Mouse (Mus musculus) forebrain, embryonic 14.5 days (tissue): Measurements from ENCODE around the gene Meis2. TPM values are rescaled to one million over a fixed set of nuclear protein-coding genes. Genes with fewer than 3 reads are reported as not detected.

Experiments
- ATAC-seq: fragments of 200-750 bp; cut with Nextera tagmentation; 2 replicates; pipeline ENCODE4 v1.8.0; 2017; ENCODE audit warnings: mild to moderate bottlenecking, moderate library complexity
- DNase-seq: peaks from one replicate; pipeline ENCODE4 v3.0.0-alpha.2; 2015; ENCODE audit warnings: low spot score
- H3K27ac ChIP-seq: fragments of 300-500 bp; sonication (generic); 2 replicates; pipeline ENCODE4 v1.5.1; 2014; ENCODE audit warnings: low read depth, mild to moderate bottlenecking, control low read depth, low read length, moderate library complexity
- H3K27me3 ChIP-seq: fragments of 300-500 bp; sonication (generic); replicated peaks from 2 replicates; pipeline ENCODE4 v1.6.1; 2014; ENCODE audit warnings: low read length, control low read depth, mixed read lengths; ENCODE audit not compliant: control insufficient read depth, insufficient read depth
- H3K36me3 ChIP-seq: fragments of 300-500 bp; sonication (generic); 2 replicates; pipeline ENCODE4 v1.6.1; 2014; ENCODE audit warnings: low read length, control low read depth; ENCODE audit not compliant: control insufficient read depth, insufficient read depth
- H3K4me1 ChIP-seq: fragments of 300-500 bp; sonication (generic); 2 replicates; pipeline ENCODE4 v1.6.1; 2014; ENCODE audit warnings: antibody characterized with exemption, low read length, control low read depth; ENCODE audit not compliant: control insufficient read depth, insufficient read depth
- H3K4me2 ChIP-seq: fragments of 300-500 bp; sonication (generic); 2 replicates; pipeline ENCODE4 v1.6.1; 2014; ENCODE audit warnings: mild to moderate bottlenecking, control low read depth, low read length
- H3K4me3 ChIP-seq: fragments of 300-500 bp; sonication (generic); 2 replicates; pipeline ENCODE4 v1.5.1; 2014; ENCODE audit warnings: low read depth, low read length, control low read depth
- H3K9ac ChIP-seq: fragments of 300-500 bp; sonication (generic); 2 replicates; pipeline ENCODE4 v1.6.1; 2014; ENCODE audit warnings: mild to moderate bottlenecking, low read length, control low read depth, moderate library complexity
- H3K9me3 ChIP-seq: fragments of 300-500 bp; sonication (generic); replicated peaks from 2 replicates; pipeline ENCODE4 v1.6.1; 2016; ENCODE audit warnings: low read length, control low read depth, mixed read lengths; ENCODE audit not compliant: control insufficient read depth
- WGBS: fragments of 180-500 bp; shearing (Covaris S2); extraction: QIAGEN DNeasy Blood & Tissue Kit; methylation state at CpG from one replicate; pipeline ENCODE4 v1.1.7; 2014; 5-methylcytosine and 5-hydroxymethylcytosine counted together
- polyA plus RNA-seq: library from polyadenylated mRNA; unstranded; fragments of >200 nt; fragmentation: Nextera tagmentation; extraction: Ambion mirVana; gene quantifications from 2 replicates; pipeline ENCODE4 v1.2.1, GENCODE M21; 2014

Meis2 gene
- polyA plus RNA-seq, 1 experiment from 2014 or later: 99.1 TPM

DNA sequence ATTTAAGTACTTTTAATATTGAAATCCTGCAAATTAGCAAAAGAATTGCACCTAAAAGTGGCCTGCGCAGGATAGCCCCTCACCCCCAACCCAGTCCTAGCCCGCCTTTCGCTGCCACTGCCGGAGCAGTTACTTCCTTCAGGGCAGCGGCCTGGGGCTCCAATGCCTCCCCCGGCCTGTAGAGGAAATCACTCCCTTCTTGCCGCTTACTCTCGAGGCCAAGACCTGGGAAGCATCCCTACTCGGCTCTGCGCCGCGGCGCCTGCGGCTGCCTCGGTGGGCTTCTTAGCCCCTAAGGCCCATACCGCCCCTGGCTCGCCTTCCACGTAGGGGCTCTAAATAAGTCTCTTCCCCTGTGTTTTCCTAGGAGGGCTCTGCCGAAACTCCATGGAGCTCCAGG is 5.4 kb downstream of the Meis2 start:
- peaks cover 22% of the 10 kb centered on the region for H3K4me1 ChIP-seq
- peaks cover 35% of the 10 kb centered on the region for H3K36me3 ChIP-seq
- peak overlapping the region; percentile 99 for H3K9ac ChIP-seq
- 2% methylated on average over 19 of the region's 19 CpGs for WGBS
- H3K9me3 ChIP-seq: no peaks in the 10 kb centered on the region
- ATAC-seq (no peak), DNase-seq (peak; percentile 45)
- peak overlapping the region; percentile 84 for H3K4me2 ChIP-seq
- peak overlapping the region; percentile 99 for H3K27ac ChIP-seq
- H3K4me3 ChIP-seq: peak overlapping the region; percentile 70
- H3K27me3 ChIP-seq: no peaks in the 10 kb centered on the region

GRCm38 (mm10) chr2:116059661-116060060 is 6.0 kb downstream of the Meis2 start:
- no peaks in the 10 kb centered on the region for H3K9me3 ChIP-seq
- DNase-seq (peak; percentile 50), ATAC-seq (0 out of 2 replicates have a peak, but pooled peaks have one; percentile 30)
- H3K27ac ChIP-seq: peak overlapping the region; percentile 99
- H3K36me3 ChIP-seq: peaks cover 35% of the 10 kb centered on the region
- 8% methylated on average over 1 of the region's 1 CpGs for WGBS
- peak overlapping the region; percentile 70 for H3K4me3 ChIP-seq
- H3K4me2 ChIP-seq: peak overlapping the region; percentile 84
- H3K27me3 ChIP-seq: no peaks in the 10 kb centered on the region
- peaks cover 25% of the 10 kb centered on the region for H3K4me1 ChIP-seq
- H3K9ac ChIP-seq: peak overlapping the region; percentile 99

DNA sequence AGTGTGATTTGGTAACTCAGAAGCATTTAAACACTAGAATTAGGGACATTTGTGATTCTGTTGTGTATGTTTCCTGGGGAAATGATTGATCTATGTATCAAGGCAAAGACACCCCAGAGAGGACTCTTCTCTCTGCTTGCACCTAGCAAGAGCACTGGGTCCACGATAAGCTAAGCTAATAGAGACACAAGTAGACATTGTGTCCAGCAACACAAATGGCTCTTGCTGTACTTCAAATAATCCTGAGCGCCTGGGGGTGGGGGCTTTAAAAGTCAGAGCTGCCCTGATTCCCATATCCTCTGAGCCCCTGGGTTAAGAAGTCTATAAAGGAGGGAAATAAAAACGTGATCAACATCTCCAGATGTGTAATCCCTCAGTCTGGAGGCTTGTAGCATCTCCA is 6.6 kb downstream of the Meis2 start:
- Histone ChIP-seq H3K27me3 (no peaks in the 10 kb centered on the region), H3K9ac (peak overlapping the region; percentile 99), H3K4me3 (peak overlapping the region; percentile 70), H3K9me3 (no peaks in the 10 kb centered on the region), H3K4me1 (peaks cover 27% of the 10 kb centered on the region), H3K36me3 (peaks cover 35% of the 10 kb centered on the region), H3K4me2 (peak overlapping the region; percentile 84), H3K27ac (peak overlapping the region; percentile 99)
- no peak for ATAC-seq
- DNase-seq: no peak
- 20% methylated on average over 3 of the region's 3 CpGs for WGBS

DNA sequence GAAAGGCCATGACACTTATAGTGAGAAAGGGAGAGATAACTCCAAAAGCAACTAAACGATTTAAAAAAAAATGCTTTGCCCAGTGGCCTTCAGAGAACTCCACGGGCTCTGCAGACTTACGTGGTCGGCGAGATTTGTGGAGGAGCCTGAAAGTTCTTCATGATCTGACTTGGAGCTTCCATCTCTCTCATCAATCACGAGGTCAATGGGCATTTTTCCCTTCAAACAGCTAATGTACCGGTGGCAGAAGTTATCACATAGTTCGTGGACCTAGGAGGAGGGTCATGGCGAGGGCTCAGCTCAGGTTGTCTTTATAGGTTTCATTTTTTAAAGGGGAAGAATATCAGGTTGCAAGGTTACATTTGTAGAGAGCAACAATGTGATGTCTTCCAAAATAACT is 7.1 kb downstream of the Meis2 start:
- Histone ChIP-seq H3K27me3 (no peaks in the 10 kb centered on the region), H3K27ac (peak overlapping the region; percentile 99), H3K4me1 (peaks cover 29% of the 10 kb centered on the region), H3K9ac (peak overlapping the region; percentile 99), H3K9me3 (no peaks in the 10 kb centered on the region), H3K4me3 (peak overlapping the region; percentile 70), H3K36me3 (peaks cover 38% of the 10 kb centered on the region), H3K4me2 (peak overlapping the region; percentile 84)
- DNase-seq: no peak
- WGBS: 53% methylated on average over 9 of the region's 9 CpGs
- ATAC-seq: no peak

- Histone ChIP-seq H3K27me3 (no peaks in the 10 kb centered on the region), H3K9me3 (no peaks in the 10 kb centered on the region), H3K36me3 (peaks cover 34% of the 10 kb centered on the region), H3K4me1 (peaks cover 39% of the 10 kb centered on the region), H3K9ac (peak overlapping the region; percentile 99), H3K4me3 (peak overlapping the region; percentile 70), H3K4me2 (peak overlapping the region; percentile 84), H3K27ac (peak overlapping the region; percentile 81)
- WGBS: 49% methylated on average over 7 of the region's 7 CpGs
- ATAC-seq (no peak), DNase-seq (no peak)
Observed at GRCm38 (mm10) chr2:116056826-116057225, 8.8 kb downstream of the Meis2 start.

DNA sequence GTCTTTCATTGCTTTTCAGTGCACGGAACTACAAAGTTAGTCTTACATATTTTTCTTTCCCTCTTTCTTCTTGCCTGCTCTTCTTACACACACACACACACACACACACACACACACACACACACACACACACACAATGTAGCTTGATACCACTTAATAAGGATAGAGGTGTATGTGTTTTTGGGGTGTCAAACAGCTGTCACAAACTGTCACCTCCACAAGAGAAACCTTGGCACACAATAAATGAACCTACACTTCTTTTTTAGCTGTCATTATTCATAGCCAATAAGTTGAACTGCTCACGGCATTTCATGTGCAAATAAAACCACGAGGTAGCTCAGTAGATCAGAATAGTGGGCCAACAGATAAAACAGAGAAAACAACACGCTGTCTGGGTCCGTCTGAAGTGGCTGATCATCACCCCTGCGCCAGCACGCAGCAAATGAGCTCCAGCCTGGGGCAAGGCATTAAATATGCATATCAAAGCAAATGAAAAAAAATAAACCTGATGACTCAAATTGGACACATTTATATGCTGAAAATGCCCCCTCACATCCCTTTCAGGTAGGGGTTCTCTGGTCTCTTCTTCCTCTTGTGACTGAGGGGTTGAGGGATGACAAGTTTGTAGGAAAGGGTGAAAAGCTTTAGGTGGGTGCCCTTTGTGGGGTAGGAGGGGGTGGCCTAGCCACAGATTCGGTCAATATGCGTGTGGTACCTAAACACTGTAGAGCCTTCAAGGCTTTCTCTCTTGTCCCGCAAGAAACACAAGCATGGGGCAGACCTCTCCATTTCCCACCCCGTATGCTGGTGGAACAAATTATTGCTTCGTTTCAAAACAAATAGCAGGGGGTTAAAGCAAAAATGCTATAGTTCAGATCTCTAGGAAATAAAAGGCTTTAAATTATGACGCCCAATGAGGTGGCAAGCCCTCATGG is 9.7 kb downstream of the Meis2 start:
- Histone ChIP-seq H3K9ac (peak overlapping the region; percentile 99), H3K36me3 (peaks cover 34% of the 10 kb centered on the region), H3K27me3 (no peaks in the 10 kb centered on the region), H3K4me2 (peak overlapping the region; percentile 84), H3K4me3 (peak overlapping the region; percentile 70), H3K27ac (peak overlapping the region; percentile 81), H3K9me3 (no peaks in the 10 kb centered on the region), H3K4me1 (peaks cover 40% of the 10 kb centered on the region)
- DNase-seq: peak; percentile 80
- ATAC-seq: peak; percentile 83
- WGBS: 17% methylated on average over 13 of the region's 13 CpGs

DNA sequence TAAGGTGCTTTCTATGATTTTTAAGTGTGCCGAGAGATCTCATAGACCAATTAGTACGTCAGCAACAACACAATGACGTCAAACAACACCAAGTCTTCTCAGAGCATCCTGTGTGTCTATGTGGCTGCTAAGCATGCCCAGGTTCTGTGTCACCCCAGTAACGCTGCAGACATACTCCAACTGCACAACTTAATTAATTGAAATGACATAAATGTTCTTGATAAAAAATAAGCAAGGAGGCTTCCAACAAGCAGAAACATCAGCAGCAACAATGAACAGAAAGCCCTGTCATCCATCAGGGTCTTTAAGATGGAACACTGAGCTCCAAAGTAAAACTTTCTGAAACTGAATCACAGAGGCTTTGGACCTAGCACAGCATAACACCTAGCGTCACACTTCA is 11.7 kb downstream of the Meis2 start:
- Histone ChIP-seq H3K4me2 (peak overlapping the region; percentile 39), H3K36me3 (peaks cover 37% of the 10 kb centered on the region), H3K4me1 (peaks cover 40% of the 10 kb centered on the region), H3K4me3 (peak overlapping the region; percentile 19), H3K27me3 (no peaks in the 10 kb centered on the region), H3K9ac (peak overlapping the region; percentile 48), H3K9me3 (no peaks in the 10 kb centered on the region), H3K27ac (peak overlapping the region; percentile 17; the same call in 1 of the 2 replicates)
- peak; percentile 39 for DNase-seq
- no peak for ATAC-seq
- 31% methylated on average over 5 of the region's 5 CpGs for WGBS

GRCm38 (mm10) chr2:116052688-116053421 is 12.8 kb downstream of the Meis2 start:
- no peak for DNase-seq
- Histone ChIP-seq H3K4me1 (peaks cover 32% of the 10 kb centered on the region), H3K27me3 (no peaks in the 10 kb centered on the region), H3K27ac (peak overlapping the region; percentile 22; the same call in 1 of the 2 replicates), H3K9me3 (no peaks in the 10 kb centered on the region), H3K4me3 (peak overlapping the region; percentile 7; the same call in 1 of the 2 replicates), H3K9ac (peak overlapping the region; percentile 29), H3K36me3 (peaks cover 35% of the 10 kb centered on the region; the same call in 1 of the 2 replicates), H3K4me2 (peak overlapping the region; percentile 39)
- ATAC-seq: no peak
